Mouse (Mus musculus): ENCODE results near the gene Nsun3.

- TF ChIP-seq CTCF (IDR thresholded peaks at IDR 0.05; ENCODE audit: low read depth) (no peak), EP300 (IDR thresholded peaks at IDR 0.05; ENCODE audit: low read depth) (no peak)
These were observed 40.7 kb downstream of the Nsun3 start for GRCm38 (mm10) chr16:62745875-62746274.
